Mouse (Mus musculus): ENCODE results near the gene Lbr. TPM values are rescaled to one million over a fixed set of nuclear protein-coding genes. Genes with fewer than 3 reads are reported as not detected.

Gene Lbr
- total and polyA plus RNA-seq, 3 experiments, result 12.3 to 24.7 (median 23.6) TPM

- intact Hi-C loops (cut with DNase I), result no loop called here
- Histone ChIP-seq H3K36me3 (ENCODE audit: control insufficient read depth, insufficient read depth, low read length) (no peaks in the 10 kb centered on the region), H3K4me3 (no peak overlapping the region), H3K9ac (ENCODE audit: low read depth, low read length) (no peak overlapping the region), H3K27ac (no peak overlapping the region), H3K79me2 (replicated peaks; ENCODE audit: control insufficient read depth, insufficient read depth, low read length) (no peaks in the 10 kb centered on the region), H3K27me3 (ENCODE audit: control insufficient read depth, insufficient read depth, low read length) (no peaks in the 10 kb centered on the region), H3K4me1 (ENCODE audit: control insufficient read depth, insufficient read depth, low read length) (peaks cover 7% of the 10 kb centered on the region)
- no peak for DNase-seq
- 55% methylated on average over 4 of the region's 4 CpGs for WGBS
- TF ChIP-seq EP300 (IDR thresholded peaks at IDR 0.05; ENCODE audit: insufficient read depth, low read depth, low read length) (no peak), POLR2A (IDR thresholded peaks at IDR 0.05; ENCODE audit: insufficient read depth, low read depth, low read length) (no peak), CTCF (IDR thresholded peaks at IDR 0.05) (no peak)
Measured at GRCm38 (mm10) chr1:181850441-181850840, 7.6 kb upstream of the Lbr start.

- Histone ChIP-seq H3K27me3 (ENCODE audit: control insufficient read depth, insufficient read depth, low read length) (no peaks in the 10 kb centered on the region), H3K4me3 (no peak overlapping the region), H3K36me3 (ENCODE audit: control insufficient read depth, insufficient read depth, low read length) (no peaks in the 10 kb centered on the region), H3K79me2 (replicated peaks; ENCODE audit: control insufficient read depth, insufficient read depth, low read length) (no peaks in the 10 kb centered on the region), H3K9ac (ENCODE audit: low read depth, low read length) (no peak overlapping the region), H3K4me1 (ENCODE audit: control insufficient read depth, insufficient read depth, low read length) (peaks cover 7% of the 10 kb centered on the region), H3K27ac (no peak overlapping the region)
- no peak for DNase-seq
- intact Hi-C loops (cut with DNase I), result no loop called here
- WGBS, result 100% methylated on average over 1 of the region's 1 CpGs
- TF ChIP-seq CTCF (IDR thresholded peaks at IDR 0.05) (no peak), EP300 (IDR thresholded peaks at IDR 0.05; ENCODE audit: insufficient read depth, low read depth, low read length) (no peak), POLR2A (IDR thresholded peaks at IDR 0.05; ENCODE audit: insufficient read depth, low read depth, low read length) (no peak)
Measured at GRCm38 (mm10) chr1:181848210-181848609, 5.4 kb upstream of the Lbr start.

GRCm38 (mm10) chr1:181847396-181847795 lies 4.5 kb upstream of the Lbr start:
- intact Hi-C loops (cut with DNase I), result no loop called here

GRCm38 (mm10) chr1:181845767-181846166 lies 2.9 kb upstream of the Lbr start:
- H3K4me1 ChIP-seq (ENCODE audit: control insufficient read depth, insufficient read depth, low read length), result 0 out of 2 replicates have a peak, but pooled peaks cover 1% of the 10 kb centered on the region
- no peak overlapping the region for H3K27ac ChIP-seq
- no peak overlapping the region for H3K4me3 ChIP-seq
- no peak overlapping the region for H3K9ac ChIP-seq (ENCODE audit: low read depth, low read length)
- peak in 1 of 2 experiments; percentile 24 for DNase-seq
- H3K79me2 ChIP-seq (replicated peaks; ENCODE audit: control insufficient read depth, insufficient read depth, low read length), result no peaks in the 10 kb centered on the region
- intact Hi-C loops (cut with DNase I), result no loop called here
- WGBS, result 85% methylated on average over 3 of the region's 3 CpGs
- H3K36me3 ChIP-seq (ENCODE audit: control insufficient read depth, insufficient read depth, low read length), result no peaks in the 10 kb centered on the region
- no peaks in the 10 kb centered on the region for H3K27me3 ChIP-seq (ENCODE audit: control insufficient read depth, insufficient read depth, low read length)
- TF ChIP-seq POLR2A (IDR thresholded peaks at IDR 0.05; ENCODE audit: insufficient read depth, low read depth, low read length) (no peak), EP300 (IDR thresholded peaks at IDR 0.05; ENCODE audit: insufficient read depth, low read depth, low read length) (no peak), CTCF (IDR thresholded peaks at IDR 0.05) (no peak)

More at GRCm38 (mm10) chr1:181847396-181847795, 4.5 kb upstream of the Lbr start:
- no peak overlapping the region for H3K27ac ChIP-seq
- no peak overlapping the region for H3K4me3 ChIP-seq
- DNase-seq, result no peak
- H3K4me1 ChIP-seq (ENCODE audit: control insufficient read depth, insufficient read depth, low read length), result peaks cover 7% of the 10 kb centered on the region
- no peak overlapping the region for H3K9ac ChIP-seq (ENCODE audit: low read depth, low read length)
- no peak for TF ChIP-seq CTCF (IDR thresholded peaks at IDR 0.05)
- TF ChIP-seq EP300 (IDR thresholded peaks at IDR 0.05; ENCODE audit: insufficient read depth, low read depth, low read length), result no peak
- TF ChIP-seq POLR2A (IDR thresholded peaks at IDR 0.05; ENCODE audit: insufficient read depth, low read depth, low read length), result no peak
- no peaks in the 10 kb centered on the region for H3K27me3 ChIP-seq (ENCODE audit: control insufficient read depth, insufficient read depth, low read length)
- no peaks in the 10 kb centered on the region for H3K79me2 ChIP-seq (replicated peaks; ENCODE audit: control insufficient read depth, insufficient read depth, low read length)
- no peaks in the 10 kb centered on the region for H3K36me3 ChIP-seq (ENCODE audit: control insufficient read depth, insufficient read depth, low read length)
- 95% methylated on average over 3 of the region's 3 CpGs for WGBS

- DNase-seq, result no peak
- Histone ChIP-seq H3K27me3 (ENCODE audit: control insufficient read depth, insufficient read depth, low read length) (no peaks in the 10 kb centered on the region), H3K27ac (no peak overlapping the region), H3K4me3 (no peak overlapping the region), H3K9ac (ENCODE audit: low read depth, low read length) (no peak overlapping the region), H3K79me2 (replicated peaks; ENCODE audit: control insufficient read depth, insufficient read depth, low read length) (no peaks in the 10 kb centered on the region), H3K36me3 (ENCODE audit: control insufficient read depth, insufficient read depth, low read length) (no peaks in the 10 kb centered on the region; the same call in 1 of the 2 replicates), H3K4me1 (ENCODE audit: control insufficient read depth, insufficient read depth, low read length) (peaks cover 2% of the 10 kb centered on the region; the same call in 1 of the 2 replicates)
- no peak for TF ChIP-seq POLR2A (IDR thresholded peaks at IDR 0.05; ENCODE audit: insufficient read depth, low read depth, low read length)
- TF ChIP-seq CTCF (IDR thresholded peaks at IDR 0.05), result no peak
- no peak for TF ChIP-seq EP300 (IDR thresholded peaks at IDR 0.05; ENCODE audit: insufficient read depth, low read depth, low read length)
- intact Hi-C loops (cut with DNase I), result loop anchor here (5.0 kb wide), 2 partner anchors 37 to 282 kb away; no protein-coding TSS in a partner anchor
- 90% methylated on average over 15 of the region's 15 CpGs for WGBS
Measured at GRCm38 (mm10) chr1:181844874-181845547, 2.2 kb upstream of the Lbr start.
